Mouse (Mus musculus) liver, embryonic 11.5 days (tissue): ENCODE measurements around the gene Apof. TPM values are rescaled to one million over a fixed set of nuclear protein-coding genes. Genes with fewer than 3 reads are reported as not detected.
"Not testable (repeated sequence)": the region's sequence is repeated elsewhere in the genome, so short reads cannot be mapped to it uniquely, and the experiment has no call there.

Source experiments
- ATAC-seq: fragments of 200-750 bp; cut with Nextera tagmentation; replicated peaks from 2 replicates; pipeline ENCODE4 v1.8.0; 2017; ENCODE audit warnings: moderate number of reproducible peaks, mild to moderate bottlenecking, moderate TSS enrichment, moderate library complexity; ENCODE audit not compliant: low FRiP score
- DNase-seq: peaks from one replicate; pipeline ENCODE4 v3.0.0-alpha.2; 2017; ENCODE audit warnings: low spot score
- H3K27ac ChIP-seq: fragments of 300-500 bp; sonication (generic); 2 replicates; pipeline ENCODE4 v1.5.1; 2014; ENCODE audit warnings: mild to moderate bottlenecking, low read depth, low read length, control low read depth
- H3K27me3 ChIP-seq: fragments of 300-500 bp; sonication (generic); replicated peaks from 2 replicates; pipeline ENCODE4 v1.6.1; 2014; ENCODE audit warnings: low read length, mixed read lengths; ENCODE audit not compliant: control insufficient read depth, insufficient read depth
- H3K36me3 ChIP-seq: fragments of 300-500 bp; sonication (generic); 2 replicates; pipeline ENCODE4 v1.6.1; 2014; ENCODE audit warnings: mild to moderate bottlenecking, low read length, moderate library complexity, mixed read lengths; ENCODE audit not compliant: control insufficient read depth, insufficient read depth
- H3K4me1 ChIP-seq: fragments of 300-500 bp; sonication (generic); replicated peaks from 2 replicates; pipeline ENCODE4 v1.6.1; 2014; ENCODE audit warnings: low read length, mixed read lengths; ENCODE audit not compliant: control insufficient read depth, insufficient read depth
- H3K4me2 ChIP-seq: fragments of 300-500 bp; sonication (generic); 2 replicates; pipeline ENCODE4 v1.6.1; 2014; ENCODE audit warnings: mild to moderate bottlenecking, control low read depth, moderate library complexity
- H3K4me3 ChIP-seq: fragments of 300-500 bp; sonication (generic); 2 replicates; pipeline ENCODE4 v1.5.1; 2014; ENCODE audit warnings: low read depth, low read length, control low read depth
- H3K9ac ChIP-seq: fragments of 300-500 bp; sonication (generic); 2 replicates; pipeline ENCODE4 v1.6.1; 2014; ENCODE audit warnings: low read depth, low read length, control low read depth
- H3K9me3 ChIP-seq: fragments of 300-500 bp; sonication (generic); 2 replicates; pipeline ENCODE4 v1.6.1; 2016; ENCODE audit warnings: low read length, inconsistent platforms, mixed read lengths; ENCODE audit not compliant: control insufficient read depth
- WGBS: fragments of 180-500 bp; shearing (Covaris S2); extraction: QIAGEN DNeasy Blood & Tissue Kit; methylation state at CpG from one replicate; pipeline ENCODE4 v1.1.7; 2014; 5-methylcytosine and 5-hydroxymethylcytosine counted together
- polyA plus RNA-seq: library from polyadenylated mRNA; unstranded; fragments of >200 nt; fragmentation: Nextera tagmentation; extraction: Ambion mirVana; gene quantifications from 2 replicates; pipeline ENCODE4 v1.2.1, GENCODE M21; 2014

The Apof gene
- polyA plus RNA-seq, 1 experiment from 2014 or later, result 25.0 TPM

GRCm38 (mm10) chr10:128280943-128281342 lies 12.5 kb downstream of the Apof start:
- WGBS, result 83% methylated on average over 6 of the region's 6 CpGs

GRCm38 (mm10) chr10:128281682-128282081 lies 13.2 kb downstream of the Apof start:
- no peak for ATAC-seq
- H3K4me2 ChIP-seq, result no peak overlapping the region
- H3K4me3 ChIP-seq, result no peak overlapping the region
- H3K36me3 ChIP-seq, result peaks cover 30% of the 10 kb centered on the region
- no peaks in the 10 kb centered on the region for H3K4me1 ChIP-seq
- WGBS, result 91% methylated on average over 14 of the region's 14 CpGs
- DNase-seq, result no peak
- no peaks in the 10 kb centered on the region for H3K9me3 ChIP-seq
- no peak overlapping the region for H3K27ac ChIP-seq
- no peak overlapping the region for H3K9ac ChIP-seq
- H3K27me3 ChIP-seq, result no peaks in the 10 kb centered on the region

More at GRCm38 (mm10) chr10:128280943-128281342, 12.5 kb downstream of the Apof start:
- H3K4me3 ChIP-seq, result no peak overlapping the region
- ATAC-seq (no peak), DNase-seq (no peak)
- H3K9ac ChIP-seq, result no peak overlapping the region
- H3K27ac ChIP-seq, result no peak overlapping the region
- H3K27me3 ChIP-seq, result no peaks in the 10 kb centered on the region
- no peaks in the 10 kb centered on the region for H3K4me1 ChIP-seq
- no peaks in the 10 kb centered on the region for H3K9me3 ChIP-seq
- H3K36me3 ChIP-seq, result peaks cover 28% of the 10 kb centered on the region
- H3K4me2 ChIP-seq, result no peak overlapping the region

DNA sequence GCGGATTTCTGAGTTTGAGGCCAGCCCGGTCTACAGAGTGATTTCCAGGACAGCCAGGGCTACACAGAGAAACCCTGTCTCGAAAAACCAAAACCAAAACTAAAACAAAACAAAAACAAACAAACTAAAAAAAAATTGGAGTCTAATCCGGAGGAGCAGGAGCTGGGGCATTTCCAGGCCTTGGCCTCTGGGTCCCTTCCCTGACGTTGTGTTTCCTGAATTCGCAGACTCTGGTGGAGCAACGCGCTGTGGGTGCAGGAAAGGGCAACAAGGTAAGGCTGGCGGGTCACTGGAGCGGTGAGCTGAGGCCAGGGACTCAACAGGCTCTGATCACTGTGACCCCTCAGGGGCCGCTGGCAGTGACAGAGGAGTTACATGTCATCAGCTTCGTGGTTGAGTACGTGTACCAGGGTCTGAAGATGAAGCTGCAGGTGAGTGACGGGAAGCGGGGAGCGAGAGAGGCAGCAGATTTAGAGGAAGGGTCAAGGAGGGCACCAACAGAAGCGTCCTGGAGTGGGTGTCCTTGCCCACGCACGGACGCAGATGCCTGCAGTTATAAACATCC lies 14.5 kb downstream of the Apof start:
- no peaks in the 10 kb centered on the region for H3K27me3 ChIP-seq
- ATAC-seq (no peak), DNase-seq (no peak)
- no peak overlapping the region for H3K9ac ChIP-seq
- H3K4me2 ChIP-seq, result no peak overlapping the region
- no peaks in the 10 kb centered on the region for H3K9me3 ChIP-seq
- H3K4me3 ChIP-seq, result no peak overlapping the region
- H3K36me3 ChIP-seq, result peaks cover 32% of the 10 kb centered on the region
- no peaks in the 10 kb centered on the region for H3K4me1 ChIP-seq
- WGBS, result 83% methylated on average over 20 of the region's 20 CpGs
- no peak overlapping the region for H3K27ac ChIP-seq

DNA sequence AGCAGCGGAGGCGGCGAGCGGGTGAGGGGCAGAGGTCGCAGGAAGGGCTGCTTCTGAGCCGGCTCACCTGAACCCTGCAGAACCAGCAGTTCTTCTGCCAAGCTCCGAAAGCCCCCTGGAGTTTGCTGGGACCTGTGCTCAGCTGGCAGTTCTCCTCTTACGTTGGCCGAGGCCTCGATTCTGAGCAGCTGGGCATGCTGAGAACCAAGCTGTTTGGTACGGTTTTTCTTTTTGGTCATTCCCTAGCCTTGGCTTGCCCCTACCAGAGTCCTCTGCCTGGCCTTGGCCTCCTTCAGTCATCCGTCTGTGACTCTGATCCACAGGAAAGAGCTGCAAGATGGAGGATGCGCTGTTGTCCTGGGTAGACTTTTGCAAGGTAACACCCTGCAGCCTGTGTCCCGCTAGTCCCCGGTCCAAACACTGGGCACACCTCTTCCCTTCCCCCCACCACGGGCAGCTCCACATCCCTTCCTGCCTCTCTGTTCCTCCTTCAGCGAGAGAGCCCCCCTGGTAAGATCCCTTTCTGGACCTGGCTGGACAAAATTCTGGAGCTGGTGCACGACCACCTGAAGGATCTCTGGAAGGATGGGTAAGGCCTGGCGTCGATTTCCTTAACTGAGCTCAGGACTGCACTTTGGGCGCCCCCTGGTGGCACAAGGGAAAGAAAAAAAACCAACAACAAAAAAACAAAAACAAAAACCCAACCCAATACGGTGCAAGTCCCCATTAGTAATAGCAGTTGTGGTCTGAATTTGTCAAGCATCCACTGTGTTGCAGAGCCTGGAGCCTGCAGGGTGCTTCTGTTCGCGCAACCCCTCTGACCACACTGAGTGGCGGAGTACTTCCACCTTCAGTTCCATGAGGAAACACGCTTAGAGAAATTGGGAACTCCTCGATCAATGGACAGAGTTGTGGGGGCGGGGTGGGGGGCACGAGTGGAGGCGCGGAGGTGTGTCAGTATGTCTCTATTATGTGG lies 15.4 kb downstream of the Apof start:
- no peaks in the 10 kb centered on the region for H3K27me3 ChIP-seq
- 0 out of 2 replicates have a peak, but pooled peaks have one; percentile 9 for ATAC-seq
- WGBS, result 66% methylated on average over 31 of the region's 31 CpGs
- H3K36me3 ChIP-seq, result peaks cover 31% of the 10 kb centered on the region
- no peak overlapping the region; the same call in 1 of the 2 replicates for H3K4me2 ChIP-seq
- no peaks in the 10 kb centered on the region for H3K9me3 ChIP-seq
- H3K4me1 ChIP-seq, result no peaks in the 10 kb centered on the region
- no peak overlapping the region for H3K9ac ChIP-seq
- H3K4me3 ChIP-seq, result no peak overlapping the region
- peak; percentile 66 for DNase-seq
- 0 out of 2 replicates have a peak overlapping the region, but pooled peaks have one; percentile 4 for H3K27ac ChIP-seq

DNA sequence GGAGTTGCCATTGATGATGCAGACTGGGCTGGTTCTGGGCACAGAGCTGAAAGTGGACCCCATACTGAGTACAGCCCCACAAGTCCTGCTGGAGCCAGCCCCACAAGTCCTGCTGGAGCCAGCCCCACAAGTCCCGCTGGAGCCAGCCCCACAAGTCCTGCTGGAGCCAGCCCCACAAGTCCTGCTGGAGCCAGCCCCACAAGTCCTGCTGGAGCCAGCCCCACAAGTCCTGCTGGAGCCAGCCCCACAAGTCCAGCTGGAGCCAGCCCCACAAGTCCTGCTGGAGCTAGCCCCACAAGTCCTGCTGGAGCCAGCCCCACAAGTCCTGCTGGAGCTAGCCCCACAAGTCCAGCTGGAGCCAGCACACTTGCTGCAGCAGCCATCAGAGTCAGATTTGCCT lies 22.1 kb downstream of the Apof start:
- 100% methylated on average over 1 of the region's 1 CpGs for WGBS
- peaks cover 18% of the 10 kb centered on the region for H3K36me3 ChIP-seq

DNA sequence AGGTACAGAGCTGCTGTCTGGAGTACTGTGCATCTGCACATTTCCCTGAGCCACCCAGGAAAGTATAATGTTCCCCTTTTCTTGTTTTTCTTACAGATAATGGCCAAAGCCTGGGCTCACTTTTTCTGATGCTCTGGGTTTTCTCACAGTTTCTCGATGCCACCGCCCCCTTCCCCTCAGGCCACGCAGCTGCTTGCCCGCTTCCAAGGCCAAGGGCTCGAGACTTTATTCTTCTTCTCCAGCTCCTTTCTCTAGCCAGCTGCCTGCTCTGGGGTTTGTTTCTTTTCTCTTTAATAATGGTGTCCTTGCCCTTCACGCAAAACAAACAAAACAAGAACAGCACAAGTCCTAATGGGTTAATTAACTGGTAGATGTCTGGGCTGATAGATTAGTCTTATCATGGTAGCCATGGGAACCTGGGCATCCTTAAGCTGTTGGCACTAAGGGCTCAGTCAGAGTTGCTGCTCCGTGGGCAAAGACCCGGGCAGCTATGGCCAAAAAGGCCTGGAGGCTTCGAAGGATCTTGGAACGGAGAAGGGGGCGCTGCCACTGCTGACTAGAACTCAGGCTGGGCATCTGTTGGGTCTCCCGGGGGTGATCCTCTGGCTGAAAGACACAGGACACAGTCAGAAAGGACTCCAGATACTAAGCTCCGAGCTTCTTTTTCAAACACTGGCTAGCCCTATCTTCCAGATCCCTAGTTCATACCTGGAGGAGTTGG lies 28.1 kb downstream of the Apof start:
- H3K27me3 ChIP-seq, result no peaks in the 10 kb centered on the region
- DNase-seq (no peak), ATAC-seq (no peak)
- H3K27ac ChIP-seq, result no peak overlapping the region
- peaks cover 3% of the 10 kb centered on the region; the same call in 1 of the 2 replicates for H3K36me3 ChIP-seq
- no peak overlapping the region for H3K4me2 ChIP-seq
- no peaks in the 10 kb centered on the region for H3K4me1 ChIP-seq
- WGBS, result 67% methylated on average over 13 of the region's 13 CpGs
- H3K9me3 ChIP-seq, result no peaks in the 10 kb centered on the region
- H3K9ac ChIP-seq, result no peak overlapping the region
- no peak overlapping the region for H3K4me3 ChIP-seq

More for the DNA sequence above, 22.1 kb downstream of the Apof start:
- ATAC-seq, H3K4me1 ChIP-seq, H3K4me3 ChIP-seq, DNase-seq, H3K9ac ChIP-seq, H3K9me3 ChIP-seq, H3K4me2 ChIP-seq, H3K27ac ChIP-seq, H3K27me3 ChIP-seq: not testable (repeated sequence)

DNA sequence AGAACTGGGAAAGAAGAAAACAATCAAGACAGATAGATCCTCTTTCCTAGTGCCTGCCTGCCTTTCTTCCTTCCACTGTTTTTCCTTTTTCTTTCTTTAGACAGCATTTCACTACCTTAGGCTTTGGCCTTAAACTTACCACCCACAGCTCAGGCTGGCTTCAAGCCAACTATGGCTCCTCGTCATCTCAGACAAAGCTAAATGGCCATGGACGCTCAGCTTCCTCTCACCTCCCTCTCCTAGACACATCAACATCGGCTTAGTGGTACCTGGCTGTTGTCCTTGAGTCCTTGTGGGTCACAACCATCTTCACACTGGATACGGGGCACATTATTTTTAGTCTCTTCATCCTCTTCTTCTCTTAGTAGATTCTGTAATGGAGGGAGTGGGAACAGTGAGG lies 28.8 kb downstream of the Apof start:
- Histone ChIP-seq H3K9me3 (no peaks in the 10 kb centered on the region), H3K4me1 (no peaks in the 10 kb centered on the region), H3K4me3 (no peak overlapping the region), H3K4me2 (no peak overlapping the region), H3K27me3 (no peaks in the 10 kb centered on the region), H3K9ac (no peak overlapping the region), H3K36me3 (no peaks in the 10 kb centered on the region), H3K27ac (no peak overlapping the region)
- no peak for ATAC-seq
- DNase-seq, result no peak
- 82% methylated on average over 4 of the region's 4 CpGs for WGBS

GRCm38 (mm10) chr10:128297622-128298021 lies 29.2 kb downstream of the Apof start:
- ATAC-seq, result no peak
- WGBS, result 76% methylated on average over 11 of the region's 11 CpGs

More at GRCm38 (mm10) chr10:128297622-128298021, 29.2 kb downstream of the Apof start:
- Histone ChIP-seq H3K27me3 (no peaks in the 10 kb centered on the region), H3K36me3 (no peaks in the 10 kb centered on the region), H3K4me3 (no peak overlapping the region), H3K4me2 (no peak overlapping the region), H3K9me3 (no peaks in the 10 kb centered on the region), H3K4me1 (no peaks in the 10 kb centered on the region), H3K9ac (0 out of 2 replicates have a peak overlapping the region, but pooled peaks have one; percentile 3), H3K27ac (no peak overlapping the region)
- DNase-seq, result no peak
